Mouse (Mus musculus) naive thymus-derived CD4-positive, alpha-beta T cell, adult 2 months (primary cell): ENCODE data around the gene Fbxo45.

Source experiments
- DNase-seq: peaks from one replicate; pipeline ENCODE4 v3.0.0-alpha.2; 2011; ENCODE audit warnings: low read depth

Fbxo45 gene

DNA sequence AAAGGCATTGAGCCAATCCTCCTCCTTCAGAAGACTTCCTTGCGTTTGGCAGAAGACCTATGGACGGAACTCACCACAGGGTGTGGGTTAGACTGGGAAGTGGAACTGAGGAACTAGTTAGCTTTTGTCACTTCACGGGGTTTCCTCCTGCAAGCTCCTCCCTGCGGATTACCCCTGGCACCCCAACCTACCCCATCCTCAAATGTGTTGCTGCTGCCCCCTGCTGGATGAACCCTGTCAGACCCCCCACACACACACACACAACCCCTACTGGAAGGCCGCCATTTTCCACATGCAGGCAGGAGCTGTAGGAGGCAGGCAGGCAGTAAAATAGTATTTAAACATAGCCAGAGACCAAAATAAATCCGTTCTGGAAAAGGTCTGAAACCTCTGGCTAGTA is 44.3 kb downstream of the Fbxo45 start:
- DNase-seq, result peak; percentile 94

DNA sequence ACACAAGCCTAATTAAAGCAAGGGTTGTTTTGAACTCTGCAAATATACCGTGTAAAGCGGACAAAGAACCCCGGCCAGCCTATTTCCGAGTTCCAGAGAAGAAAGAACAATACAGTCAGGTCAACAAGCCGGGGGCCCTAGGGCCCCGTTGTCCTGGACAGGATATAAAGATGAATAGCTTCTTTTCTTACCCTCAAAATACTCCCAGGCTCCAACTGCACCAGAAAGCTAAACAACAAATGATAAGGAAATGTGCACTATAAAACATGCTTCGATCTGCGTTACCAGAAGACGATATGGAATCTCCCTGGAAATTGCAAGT is 46.0 kb downstream of the Fbxo45 start:
- no peak for DNase-seq

DNA sequence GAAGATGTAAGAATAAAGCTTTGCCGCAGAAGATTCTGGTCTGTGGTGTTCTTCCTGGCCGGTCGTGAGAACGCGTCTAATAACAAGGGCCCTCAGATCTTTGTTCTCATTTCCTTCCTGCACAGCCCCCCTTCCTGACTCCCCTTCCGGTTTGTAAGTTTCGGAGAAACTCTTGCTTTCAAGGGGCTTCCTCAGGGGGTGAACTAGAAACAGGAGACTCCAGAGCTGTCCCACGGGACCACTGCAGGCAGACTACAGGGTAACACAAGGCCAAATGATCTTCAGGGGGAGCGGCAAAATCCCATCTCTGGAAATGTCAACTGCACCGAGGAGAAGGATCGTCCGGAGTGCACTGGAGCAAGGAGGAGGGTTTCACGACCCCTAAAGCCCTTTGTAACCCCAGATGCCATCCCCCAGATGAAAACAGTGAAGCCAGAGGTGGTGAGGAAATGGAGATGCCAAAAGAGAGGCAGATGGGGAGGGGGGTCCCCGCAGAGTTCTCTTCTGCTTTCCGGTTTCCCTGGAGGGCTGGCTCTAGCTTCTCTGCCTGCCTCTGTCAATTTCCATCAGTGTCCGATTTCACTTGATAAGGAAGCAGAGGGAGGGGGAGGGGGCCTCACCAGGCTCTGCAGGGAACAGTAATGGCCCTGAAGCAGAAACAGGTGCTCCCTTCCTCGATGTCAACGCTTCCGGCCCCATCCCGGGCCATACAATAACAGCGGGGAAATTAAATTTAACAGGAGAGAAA is 46.5 kb downstream of the Fbxo45 start:
- DNase-seq, result peak; percentile 65

DNA sequence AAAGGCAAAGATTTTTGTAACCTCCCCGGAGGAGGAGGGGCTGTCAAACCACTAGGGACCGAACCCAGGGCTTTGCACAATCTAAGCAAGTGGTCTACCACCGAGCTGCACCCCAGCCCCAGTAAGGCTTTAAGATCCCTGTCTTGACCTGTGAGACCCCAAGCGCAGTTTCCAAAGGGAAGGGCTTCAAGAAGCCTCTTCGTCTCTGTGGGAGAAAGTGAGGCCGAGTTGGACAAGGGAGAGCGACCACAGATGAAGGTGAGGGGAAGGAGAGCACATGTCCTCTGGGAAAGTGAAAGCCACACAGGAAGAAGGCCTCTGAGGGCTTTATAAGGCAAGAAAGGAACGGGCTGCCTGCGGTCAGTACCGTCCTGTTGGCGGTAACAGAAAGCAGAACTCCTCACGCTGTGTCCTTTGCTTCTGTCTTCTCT is 56.9 kb downstream of the Fbxo45 start:
- DNase-seq, result peak; percentile 57

DNA sequence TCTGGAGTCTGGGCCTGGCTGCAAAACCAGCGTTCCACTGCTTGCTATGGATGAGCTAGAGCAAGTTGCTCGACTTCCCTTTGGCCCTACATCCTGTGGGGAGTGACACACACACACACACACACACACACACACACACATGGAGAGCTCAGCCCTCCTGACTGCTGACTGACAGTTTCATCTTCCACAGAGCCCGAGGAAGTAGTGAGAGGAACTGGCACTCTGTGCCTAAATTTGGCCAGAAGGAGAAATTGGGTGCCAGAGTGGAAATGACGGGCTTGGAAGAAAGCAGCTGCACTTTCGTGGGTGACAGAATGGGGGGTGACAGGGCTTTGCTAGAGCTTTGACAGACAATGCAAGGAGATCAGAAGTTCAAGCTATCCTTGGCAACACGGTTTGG is 57.8 kb downstream of the Fbxo45 start:
- DNase-seq, result peak; percentile 34

DNA sequence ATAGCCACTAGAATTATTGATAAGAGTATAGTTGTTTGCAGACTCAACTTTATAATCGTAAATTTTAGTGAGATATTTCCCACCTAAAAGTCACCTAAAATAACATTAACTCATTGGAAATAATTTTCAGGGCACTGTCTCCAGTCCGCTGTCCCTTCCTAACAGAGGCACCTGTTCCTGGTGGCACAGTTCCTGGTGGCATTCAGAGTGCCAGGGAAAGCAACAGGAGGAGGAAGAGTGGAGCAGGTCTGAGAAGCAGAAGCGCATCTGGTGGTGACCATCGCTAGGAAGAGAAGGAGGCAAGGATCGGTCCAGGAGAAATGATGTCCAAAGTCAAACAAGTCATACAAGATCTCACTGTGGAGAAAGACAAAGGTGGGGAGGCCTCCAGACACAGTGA is 60.9 kb downstream of the Fbxo45 start:
- no peak for DNase-seq
